Mouse (Mus musculus) erythroblast, embryonic 14.5 days (primary cell): ENCODE data around the gene Tnfaip1.

ENCODE experiments used
- GATA1 ChIP-seq: IDR thresholded peaks from 2 replicates; pipeline ENCODE4 v1.6.1; 2012; ENCODE audit warnings: low read length, inconsistent platforms, mixed read lengths
- TAL1 ChIP-seq: IDR thresholded peaks from 3 replicates; pipeline ENCODE4 v1.6.1; 2012; ENCODE audit warnings: low read length, inconsistent platforms, mixed read lengths

DNA sequence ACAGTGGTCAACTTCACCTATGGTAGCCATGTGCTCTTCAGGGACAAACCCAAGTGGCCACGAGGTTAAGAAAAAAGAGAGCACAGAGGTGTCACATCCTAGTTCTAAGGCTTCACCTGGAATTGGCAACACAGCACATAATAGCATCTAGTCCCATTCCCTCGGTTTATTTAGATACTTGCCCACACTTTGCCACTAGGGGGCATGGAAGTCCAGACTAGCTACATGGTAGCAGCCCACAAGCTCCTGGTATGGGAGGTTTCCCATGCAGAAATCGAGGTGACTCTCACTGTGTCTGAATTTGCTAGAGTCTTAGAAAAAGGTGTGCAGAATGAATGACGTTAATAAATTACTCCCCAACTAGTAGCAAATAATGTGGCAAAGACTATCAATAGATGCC lies 24.3 kb upstream of the Tnfaip1 start:
- TF ChIP-seq GATA1 (no peak), TAL1 (no peak)
